Mouse (Mus musculus) bone marrow, adult 2 months (tissue): Measurements from ENCODE around the gene Shtn1.

Experiments
- CTCF ChIP-seq: fragments of 200-500 bp; IDR thresholded peaks from 2 replicates; pipeline ENCODE4 v1.5.1; 2011; ENCODE audit warnings: low read length, control low read depth; ENCODE audit not compliant: control insufficient read depth, insufficient read depth
- POLR2A ChIP-seq: fragments of 200-500 bp; IDR thresholded peaks from 2 replicates; pipeline ENCODE4 v1.6.1; 2011; ENCODE audit warnings: low read depth, mild to moderate bottlenecking, control low read depth, low read length, borderline replicate concordance; ENCODE audit not compliant: control insufficient read depth

- TF ChIP-seq POLR2A (no peak), CTCF (no peak)
These were observed 47.8 kb downstream of the Shtn1 start for GRCm38 (mm10) chr19:59028130-59028529.
